Mouse (Mus musculus) erythroblast, adult 5-6 weeks (primary cell): ENCODE results near the gene Glp2r. TPM values are rescaled to one million over a fixed set of nuclear protein-coding genes. Genes with fewer than 3 reads are reported as not detected.

ENCODE experiments used
- ATAC-seq: replicated peaks from 2 replicates; pipeline ENCODE4 v1.8.0; 2016; ENCODE audit warnings: moderate number of reproducible peaks, mild to moderate bottlenecking, moderate TSS enrichment, inconsistent platforms; ENCODE audit not compliant: poor library complexity, low FRiP score, severe bottlenecking
- total RNA-seq, 2 experiments: library from RNA; stranded (forward) in 1 of 2; stranded (reverse) in 1 of 2; fragments of 150-400 nt in 1 of 2; fragments of 200-764, 138-1000 nt in 1 of 2; gene quantifications; 2 replicates each; pipeline versions ENCODE4 v1.2.3 to v1.2.4; 2015 to 2017; ENCODE audit warnings: low replicate concordance in 2 of 2

Gene Glp2r
- total RNA-seq (2015; ENCODE audit: low replicate concordance), result not detected in 2 replicates
- not detected in 2 replicates for total RNA-seq (2017; ENCODE audit: low replicate concordance)

DNA sequence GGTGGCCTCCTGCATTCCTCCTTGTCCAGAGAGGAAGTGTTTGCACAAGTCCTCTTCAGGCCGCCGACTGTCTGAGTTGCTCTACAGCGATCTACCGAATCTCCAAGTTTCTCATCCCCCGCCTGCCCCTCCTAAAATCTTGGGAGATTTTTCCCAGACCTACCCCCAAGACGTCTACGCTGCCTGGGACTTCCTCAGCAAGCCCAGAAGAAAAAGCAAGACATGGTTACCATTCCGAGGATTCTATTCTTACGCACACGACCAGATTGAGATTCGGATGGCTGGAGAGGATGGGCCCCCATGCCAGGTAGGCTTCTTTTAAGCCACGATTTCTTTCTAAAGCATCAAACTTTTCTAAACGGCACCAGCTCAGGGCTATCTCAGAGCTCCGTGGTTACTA, at the start of gene Glp2r:
Gene Glp2r, minus strand, starts transcription at position 101 of the 400 bp plus-strand sequence.
- ATAC-seq, result no peak

DNA sequence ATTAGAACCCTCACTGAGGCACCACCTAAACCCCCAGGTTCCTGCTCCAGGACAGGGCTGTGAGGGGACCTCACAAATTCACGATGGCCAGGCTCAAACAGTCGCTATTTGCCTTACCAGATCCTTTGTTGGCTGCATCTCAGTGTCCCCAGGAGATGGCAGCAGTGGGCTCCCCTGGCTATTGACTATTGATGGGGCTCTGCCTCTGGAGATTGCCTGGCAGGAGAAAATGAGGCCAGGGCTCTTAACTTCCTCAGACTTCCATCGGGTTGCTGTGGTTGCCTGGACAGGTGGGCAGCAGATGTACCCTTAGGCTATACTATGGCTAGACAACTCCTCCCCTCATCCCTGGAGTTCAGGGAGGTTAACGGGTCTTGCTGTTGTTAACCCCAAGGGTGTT, 49.3 kb upstream of the Glp2r start:
- no peak for ATAC-seq

DNA sequence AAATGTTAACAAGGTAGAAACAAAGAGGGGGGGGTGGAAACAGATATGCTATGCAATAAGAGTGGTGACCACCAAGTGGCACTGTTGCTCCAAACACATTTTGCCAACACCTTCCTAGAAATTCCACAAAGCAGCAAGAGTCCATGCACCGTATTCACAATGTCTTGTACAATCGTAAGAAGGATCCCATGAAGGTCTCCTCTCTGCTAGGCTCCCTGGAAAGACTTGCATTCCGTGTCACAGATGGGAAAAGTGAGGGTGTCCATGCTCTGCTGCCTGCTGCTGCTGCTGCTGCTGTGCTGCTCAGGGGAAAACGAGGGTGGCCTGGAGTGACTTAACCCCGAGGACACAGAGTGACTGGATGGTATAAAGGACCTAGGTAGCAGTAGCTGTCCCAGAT, 48.7 kb upstream of the Glp2r start:
- ATAC-seq, result no peak

DNA sequence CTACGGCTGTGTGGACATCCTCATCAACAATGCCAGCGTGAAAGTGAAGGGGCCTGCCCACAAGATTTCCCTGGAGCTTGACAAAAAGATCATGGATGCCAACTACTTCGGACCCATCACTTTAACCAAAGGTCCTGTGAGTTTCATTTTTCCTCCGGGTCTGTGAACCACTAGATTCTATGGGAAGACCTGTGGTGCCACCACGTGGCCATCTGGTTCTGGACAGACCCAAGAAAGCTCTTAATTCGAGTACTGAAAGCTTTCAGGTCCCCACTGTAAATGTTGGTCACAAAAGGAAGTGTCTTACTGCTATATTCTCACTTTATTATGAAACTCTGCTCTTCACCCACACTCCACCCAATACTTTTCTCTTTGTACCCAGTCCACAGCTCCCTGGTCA, 40.6 kb upstream of the Glp2r start:
- ATAC-seq, result no peak

DNA sequence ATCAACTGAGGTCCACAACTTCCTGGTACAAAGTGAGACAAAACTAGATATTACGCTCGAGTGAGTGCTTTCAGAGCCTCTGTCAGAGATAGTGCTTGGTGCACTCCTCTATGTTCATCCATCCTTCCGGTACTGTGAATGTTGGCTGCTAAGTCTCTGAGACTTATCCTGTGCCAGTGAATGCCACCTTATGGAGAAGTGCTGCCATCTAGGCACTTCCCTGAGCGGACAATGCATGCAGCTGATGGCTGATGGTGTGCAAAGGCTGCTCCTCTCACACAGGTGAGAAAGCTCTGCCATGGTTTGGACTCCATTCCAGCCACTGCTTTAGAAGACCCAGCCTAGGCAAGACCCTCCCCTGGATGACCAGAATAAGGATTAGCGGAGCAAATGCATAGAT, 37.1 kb upstream of the Glp2r start:
- ATAC-seq, result no peak

DNA sequence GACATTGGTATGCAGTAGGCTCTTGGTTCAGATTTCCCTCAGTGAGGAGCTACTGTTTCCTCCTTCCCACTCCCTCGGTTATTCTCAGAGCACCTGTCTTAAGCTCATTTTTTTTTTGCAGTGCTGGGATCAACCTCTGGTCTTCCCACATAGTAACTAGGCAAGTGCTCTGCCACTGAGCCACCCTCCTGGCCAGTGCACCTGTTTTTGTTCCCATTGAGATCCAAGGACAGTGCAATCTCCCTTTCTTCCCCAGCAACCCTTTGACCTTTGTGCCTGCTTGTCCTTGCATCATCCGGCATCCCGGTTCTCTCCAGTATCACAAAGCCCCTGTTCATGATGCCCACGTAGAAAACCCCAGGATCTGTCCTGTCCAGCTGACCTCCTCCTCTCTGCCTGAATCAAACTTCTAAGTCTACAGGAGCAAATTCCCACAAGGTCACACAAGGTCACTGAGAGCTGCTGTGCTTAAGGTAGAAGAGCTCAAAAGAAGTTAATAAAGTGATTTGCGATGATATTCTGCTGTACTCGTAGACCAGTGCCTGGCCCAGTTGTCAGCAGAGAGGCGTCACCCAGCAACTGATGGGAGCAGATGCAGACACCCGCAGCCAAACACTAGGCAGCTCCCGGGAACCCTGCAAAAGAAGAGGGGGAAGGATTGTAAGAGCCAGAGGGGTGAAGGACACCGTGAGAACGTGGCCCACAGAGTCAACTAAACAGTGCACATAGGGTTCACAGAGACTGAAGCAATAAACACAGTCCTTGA, 36.1 kb upstream of the Glp2r start:
- no peak for ATAC-seq

DNA sequence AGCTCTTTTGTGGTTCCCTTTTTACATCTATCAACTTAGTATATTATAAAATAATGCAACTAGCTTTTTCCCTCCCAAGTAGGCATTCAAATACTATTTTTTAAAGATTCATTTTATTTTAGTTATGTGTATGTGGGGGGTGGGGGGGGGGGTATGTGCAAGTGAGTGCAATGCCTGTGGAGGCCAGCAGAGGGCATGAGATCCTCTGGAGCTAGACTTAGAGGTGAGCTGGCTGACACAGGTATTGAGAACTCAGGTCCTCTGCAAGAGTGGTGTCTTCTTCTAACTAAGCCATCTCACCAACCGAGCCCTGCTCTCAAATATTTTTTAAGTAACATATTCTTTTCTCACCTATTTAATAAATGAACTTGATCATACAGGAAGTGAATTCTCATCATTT, 34.6 kb upstream of the Glp2r start:
- no peak for ATAC-seq

DNA sequence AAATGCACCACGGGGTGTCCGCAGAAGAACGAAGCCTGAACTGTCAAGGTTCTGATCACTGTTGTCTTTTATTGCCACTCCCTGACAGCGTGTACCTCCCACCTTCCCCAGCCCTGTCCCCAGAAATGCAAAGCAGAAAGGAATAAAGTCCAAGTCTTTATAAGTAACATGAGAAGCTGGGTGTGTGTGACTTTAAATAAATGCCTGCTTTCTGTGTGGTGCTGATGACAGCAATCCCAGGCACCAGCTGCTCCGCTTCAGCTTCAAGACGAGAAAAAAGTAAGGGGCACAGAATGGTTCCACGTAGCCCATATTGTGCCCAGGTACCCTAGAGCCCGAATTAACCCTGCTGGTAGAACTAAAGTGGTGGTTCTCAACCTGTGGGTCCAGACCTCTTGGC, 30.2 kb upstream of the Glp2r start:
- no peak for ATAC-seq

DNA sequence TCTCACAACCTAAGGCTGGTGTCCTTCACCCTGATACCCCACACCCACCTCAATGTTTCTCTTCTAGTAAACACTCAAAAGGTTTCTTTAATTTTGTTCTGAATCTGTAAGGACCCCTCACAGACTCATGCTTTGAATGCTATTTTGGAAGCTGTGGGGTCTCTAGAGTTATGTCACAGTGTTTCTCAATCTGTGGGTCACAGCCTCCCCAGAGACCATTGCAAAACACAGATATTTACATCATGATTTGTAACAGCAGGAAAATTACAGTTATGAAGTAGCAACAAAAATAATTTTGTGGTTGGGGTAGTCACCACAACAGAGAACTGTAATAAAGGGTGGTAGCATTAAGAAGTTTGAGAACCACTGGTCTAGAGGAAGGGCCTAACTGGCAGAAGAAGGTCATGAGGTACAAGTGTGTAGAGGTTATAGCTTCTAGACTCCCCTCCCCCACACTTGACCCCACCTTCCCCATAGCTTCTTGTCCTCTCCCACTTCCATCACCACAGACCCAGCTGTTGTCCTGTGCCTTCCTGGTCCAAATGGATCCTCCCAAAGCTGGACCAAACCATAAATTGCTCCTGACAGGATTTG, 29.3 kb upstream of the Glp2r start:
- no peak for ATAC-seq

DNA sequence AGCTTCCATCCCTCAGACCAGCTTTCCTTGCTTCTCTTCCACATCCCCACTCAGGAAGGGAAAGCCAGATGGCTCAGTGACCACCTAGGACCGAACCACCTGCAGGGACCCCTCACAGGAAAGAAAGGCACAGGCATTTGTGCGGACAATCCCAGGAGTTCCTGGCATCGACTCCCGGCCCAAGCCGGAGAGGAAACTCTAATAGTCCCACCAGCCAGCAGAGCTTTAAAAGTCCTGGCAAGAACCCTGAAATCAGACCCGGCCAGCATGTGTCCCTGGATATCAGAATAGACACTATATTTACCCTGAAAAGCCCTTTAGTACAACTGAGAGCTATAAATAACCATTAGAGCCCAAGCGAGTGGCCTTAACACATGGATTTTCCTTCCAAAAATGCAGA, 27.0 kb upstream of the Glp2r start, which contains the start of gene Dhrs7c:
Gene Dhrs7c, plus strand, starts transcription at position 257 of the 400 bp plus-strand sequence.
- no peak for ATAC-seq

DNA sequence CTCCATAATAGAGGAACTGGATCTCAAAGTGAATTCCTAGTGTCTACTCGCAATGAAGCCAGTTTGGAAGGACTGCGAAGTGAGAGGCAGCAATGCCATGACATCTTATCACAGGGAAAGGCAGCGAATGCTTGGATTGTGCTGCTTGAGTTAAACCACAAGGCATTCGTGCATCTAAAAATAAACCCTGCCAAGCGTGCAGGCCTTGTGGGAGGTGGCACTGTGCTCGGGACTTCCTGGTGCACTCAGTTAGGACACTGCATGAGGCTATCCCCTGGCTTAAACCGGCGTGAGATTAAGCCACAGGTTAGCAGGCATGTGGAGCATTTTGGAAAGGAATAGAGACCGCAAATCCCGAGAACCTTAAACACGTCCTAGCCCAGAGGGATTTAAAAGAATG, 19.2 kb upstream of the Glp2r start:
- ATAC-seq, result no peak

DNA sequence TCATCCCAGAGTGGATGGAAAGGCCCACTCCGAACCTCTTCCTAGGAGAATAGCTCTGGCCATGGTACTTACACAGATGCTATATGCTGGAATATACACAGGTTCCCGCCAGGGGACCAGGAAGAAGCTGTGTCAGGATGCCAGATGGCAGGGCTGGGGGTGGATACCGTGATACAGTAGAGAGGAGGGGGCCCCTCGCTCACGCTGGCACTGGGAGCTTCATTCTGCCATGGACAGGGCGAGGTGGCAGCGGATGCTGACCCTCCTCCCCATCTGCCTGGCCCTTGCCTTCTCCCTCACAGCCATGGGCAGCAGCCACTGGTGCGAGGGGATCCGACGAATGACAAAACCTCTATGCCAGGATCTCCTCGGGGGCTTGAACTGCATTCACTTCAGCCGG, 3.4 kb upstream of the Glp2r start, which contains the start of gene Gsg1l2:
Gene Gsg1l2, plus strand, starts transcription at position 230 of the 400 bp plus-strand sequence.
- no peak for ATAC-seq

DNA sequence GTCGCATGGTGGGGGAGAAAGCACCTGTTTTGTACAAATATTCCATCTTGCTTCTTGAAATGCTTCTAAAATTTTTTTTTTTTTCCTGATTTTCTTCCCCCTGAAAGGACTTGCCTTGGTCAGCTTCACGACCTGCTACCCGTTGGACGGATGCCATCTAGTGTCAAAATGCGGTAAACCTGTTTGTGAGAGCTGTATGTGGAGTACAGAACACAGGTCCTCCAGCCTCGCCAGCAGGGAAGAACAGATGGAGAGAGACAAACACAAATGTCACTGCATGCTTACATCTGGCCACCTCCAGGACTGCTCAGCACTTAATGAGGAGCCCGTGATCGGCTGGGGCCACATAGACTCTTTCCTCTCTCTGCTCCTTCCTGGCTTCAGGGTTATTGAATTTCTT, 1.6 kb upstream of the Glp2r start:
- ATAC-seq, result no peak

DNA sequence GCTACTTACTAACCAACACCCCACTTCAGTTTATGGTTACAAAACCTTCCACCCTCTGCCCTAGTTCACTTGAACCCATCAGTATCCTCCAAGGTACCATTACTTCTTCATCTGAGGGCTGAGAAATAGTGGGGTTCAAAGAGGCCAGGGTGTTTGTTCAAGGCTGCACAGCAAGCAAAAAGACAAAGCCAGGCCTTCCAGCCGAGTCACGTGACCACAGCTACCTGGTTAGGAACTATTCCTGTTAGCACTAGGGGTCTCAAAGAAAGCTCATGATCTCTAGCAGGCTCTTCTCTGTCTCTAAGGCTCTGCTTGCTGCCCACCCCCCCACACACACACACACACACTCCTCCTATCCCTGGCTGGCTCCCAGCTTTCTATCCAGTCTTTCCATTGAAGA, 738 bp upstream of the Glp2r start:
- ATAC-seq, result no peak

DNA sequence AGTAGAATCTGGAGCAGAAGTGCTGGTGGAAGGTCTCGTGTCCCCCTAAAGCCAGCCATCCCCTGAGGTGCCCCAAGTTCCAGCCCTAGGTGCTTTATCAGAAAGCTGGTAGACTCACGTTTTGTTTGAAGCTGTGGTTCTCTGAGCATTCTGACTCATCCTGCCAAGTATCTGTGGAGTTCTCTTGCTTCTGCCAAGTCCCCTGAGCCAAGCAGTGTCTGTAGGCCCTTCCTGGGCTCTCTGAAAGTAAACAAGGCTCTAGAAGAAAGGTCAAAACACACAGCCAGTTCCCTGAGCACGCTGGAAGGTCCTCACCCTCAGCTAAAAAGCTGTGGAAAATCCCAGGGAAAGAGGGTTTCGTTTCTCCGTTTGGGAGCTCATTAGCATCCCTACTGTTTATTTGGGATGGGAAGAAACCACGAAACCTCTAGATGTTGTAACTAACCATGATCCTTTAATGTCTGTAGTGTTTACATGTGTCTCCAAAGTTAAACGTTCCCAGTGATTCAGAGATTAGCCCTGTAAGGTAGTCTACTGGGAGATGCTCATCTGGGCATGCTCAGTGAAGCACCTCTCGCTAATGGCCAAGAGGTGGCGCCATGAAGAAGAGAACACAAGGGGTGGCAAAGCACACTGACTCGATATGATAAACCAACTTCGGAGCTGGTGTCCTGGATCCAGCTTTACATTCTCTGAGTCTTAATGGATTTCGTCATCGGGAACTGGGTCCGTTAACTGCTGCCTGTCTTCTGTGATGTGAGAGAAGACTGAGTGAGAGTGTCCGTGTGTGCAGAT, 13.4 kb downstream of the Glp2r start:
- ATAC-seq, result no peak

DNA sequence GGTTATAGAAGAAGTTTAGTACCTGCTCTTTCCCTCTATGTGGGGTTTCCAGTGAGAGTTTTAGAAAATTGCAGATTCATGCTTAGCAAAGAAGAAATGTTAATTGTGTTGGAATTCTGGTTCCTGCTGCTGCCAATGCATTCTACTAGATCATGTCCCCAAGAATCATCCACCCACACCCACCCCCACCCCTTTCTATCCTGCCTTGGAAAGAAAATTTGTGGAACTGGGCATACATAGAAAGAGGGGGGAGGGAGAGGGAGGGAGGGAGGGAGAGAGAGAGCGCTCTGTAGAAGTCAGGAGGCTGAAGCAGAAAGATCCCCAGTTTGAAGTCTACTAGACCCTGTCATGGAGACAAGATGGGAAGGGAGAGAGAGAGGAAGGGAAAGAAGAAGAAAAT, 14.7 kb downstream of the Glp2r start:
- no peak for ATAC-seq

DNA sequence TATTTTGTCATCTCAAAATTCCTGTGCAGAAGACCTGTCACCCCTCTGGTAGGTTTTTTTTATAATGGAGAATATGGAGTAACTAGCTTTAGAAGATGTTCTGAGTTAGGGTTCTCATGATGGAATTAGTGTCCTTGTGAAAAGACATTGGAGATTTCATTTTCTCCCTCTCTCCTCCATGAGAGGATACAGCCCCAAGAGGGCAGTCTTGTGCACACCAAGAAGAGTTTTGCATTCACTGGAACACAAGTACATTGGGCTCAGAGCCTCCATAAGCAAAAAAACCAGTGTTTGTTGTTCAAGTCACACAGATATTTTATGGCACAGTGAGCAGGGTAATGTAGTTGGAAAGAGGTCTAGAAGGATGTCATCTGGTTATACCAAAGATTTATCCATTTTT, 29.4 kb downstream of the Glp2r start:
- ATAC-seq, result no peak

DNA sequence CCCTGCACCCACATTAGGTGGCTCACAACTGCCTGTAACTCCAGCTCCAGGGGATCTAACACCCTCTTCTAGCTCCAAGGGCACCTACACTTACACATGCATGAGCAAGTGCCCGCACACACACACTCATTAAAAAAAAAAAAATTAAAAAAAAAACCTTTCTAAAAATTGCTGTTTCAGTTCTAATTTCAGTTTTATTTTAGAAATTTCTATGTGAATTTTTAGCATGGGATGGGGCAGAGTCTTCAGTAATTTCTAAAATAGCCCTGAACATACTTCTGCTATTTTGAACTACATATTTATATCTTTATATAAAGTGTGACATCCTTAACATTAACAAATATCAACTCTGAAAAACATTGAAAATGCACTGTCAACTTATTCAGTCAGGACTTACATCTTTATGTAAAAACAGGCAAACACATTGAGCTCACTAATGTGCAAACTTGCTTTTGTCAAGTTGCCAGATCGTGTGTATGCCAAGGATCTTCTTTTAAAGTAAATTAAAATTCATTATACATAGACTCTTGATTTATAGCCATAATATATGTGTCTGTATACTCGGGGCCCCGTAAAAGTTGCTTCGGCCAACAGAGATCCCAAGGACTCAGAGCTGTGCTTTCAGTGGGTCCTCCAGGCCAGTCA, 32.0 kb downstream of the Glp2r start:
- ATAC-seq, result no peak

DNA sequence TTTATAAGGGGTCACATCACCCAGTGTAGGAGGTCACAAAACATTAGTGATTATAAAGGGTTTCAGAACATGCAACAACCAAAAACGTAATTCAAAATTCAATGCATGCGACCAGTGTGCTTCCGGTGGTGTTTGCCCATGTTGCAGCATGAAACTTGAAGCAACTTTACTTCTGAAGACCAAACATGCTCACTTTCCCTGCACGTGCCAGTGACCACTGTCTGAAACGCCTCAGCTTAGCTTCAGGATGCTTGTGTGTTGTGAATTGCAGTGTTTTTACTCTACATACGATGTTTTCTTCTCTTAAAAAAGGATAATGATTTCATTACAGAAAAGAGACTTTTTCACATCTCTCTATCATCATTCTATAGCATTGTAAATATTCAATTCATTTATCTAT, 32.6 kb downstream of the Glp2r start:
- no peak for ATAC-seq

DNA sequence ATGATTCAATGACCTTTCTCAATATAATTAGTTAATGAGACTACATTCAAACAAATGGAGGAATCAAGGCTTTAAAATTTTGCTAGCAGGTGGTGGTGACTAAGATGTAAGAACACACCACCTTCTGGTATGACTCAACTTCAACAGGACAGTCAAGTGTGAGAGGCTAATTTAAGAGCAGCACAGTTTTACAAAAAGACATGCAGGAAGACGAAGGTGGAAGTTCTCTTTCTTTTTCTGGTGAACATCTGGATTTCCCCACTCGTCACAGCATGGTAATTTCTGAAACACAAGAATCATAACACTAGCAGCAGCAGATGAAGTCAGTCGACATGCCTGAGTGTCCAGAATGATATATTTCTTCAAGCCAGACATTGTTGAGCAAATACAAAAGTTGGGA, 36.4 kb downstream of the Glp2r start:
- ATAC-seq, result no peak
